Mouse (Mus musculus) bone marrow macrophage, adult 2 months (primary cell): ENCODE measurements around the gene Olfr541. TPM values are rescaled to one million over a fixed set of nuclear protein-coding genes. Genes with fewer than 3 reads are reported as not detected.

ENCODE experiments used
- H3K27ac ChIP-seq: 2 replicates; pipeline ENCODE4 v1.5.1; 2012; ENCODE audit warnings: low read depth, low read length; ENCODE audit not compliant: insufficient read depth
- H3K4me1 ChIP-seq: 2 replicates; pipeline ENCODE4 v1.6.1; 2012; ENCODE audit warnings: low read length; ENCODE audit not compliant: control insufficient read depth, insufficient read depth
- H3K4me3 ChIP-seq: 2 replicates; pipeline ENCODE4 v1.5.1; 2012; ENCODE audit warnings: mild to moderate bottlenecking, low read length, moderate library complexity; ENCODE audit not compliant: insufficient read depth
- CTCF ChIP-seq: IDR thresholded peaks from 2 replicates; pipeline ENCODE4 v1.5.1; 2012; ENCODE audit warnings: low read depth, mild to moderate bottlenecking, low read length, moderate library complexity
- POLR2A ChIP-seq: IDR thresholded peaks from 2 replicates; pipeline ENCODE4 v1.6.1; 2012; ENCODE audit warnings: mild to moderate bottlenecking, low read depth, low read length, borderline replicate concordance
- polyA plus RNA-seq: library from polyadenylated mRNA; stranded (reverse); fragments of >200 nt; gene quantifications from 2 replicates; pipeline ENCODE4 v1.2.4, GENCODE M21; 2012; ENCODE audit not compliant: missing spikeins, insufficient read depth, insufficient read length

Gene Olfr541
- polyA plus RNA-seq, 1 experiment, result not detected

DNA sequence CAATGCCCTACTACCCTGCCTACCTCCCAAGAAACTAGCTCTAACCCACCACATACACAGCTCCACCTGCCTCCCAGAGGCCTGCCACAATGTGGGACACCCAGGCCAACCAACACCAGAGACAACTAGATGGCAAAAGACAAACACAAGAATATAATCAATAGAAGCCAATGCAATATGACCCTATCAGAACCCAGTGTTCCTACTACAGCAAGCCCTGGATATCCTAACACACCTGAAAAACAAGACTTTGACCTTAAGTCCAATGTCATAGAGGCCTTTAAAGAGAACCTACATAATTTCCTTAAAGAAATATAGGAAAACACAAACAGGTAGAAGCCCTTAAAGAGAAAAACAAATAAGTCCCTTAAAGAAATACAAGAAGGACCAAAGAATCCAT is 28.5 kb downstream of the Olfr541 start:
- Histone ChIP-seq H3K27ac (no peak overlapping the region), H3K4me3 (no peak overlapping the region)

GRCm38 (mm10) chr7:140733162-140733561 is 36.1 kb downstream of the Olfr541 start:
- H3K4me1 ChIP-seq, result no peaks in the 10 kb centered on the region
- TF ChIP-seq CTCF, result no peak
- no peak for TF ChIP-seq POLR2A
- no peak overlapping the region for H3K4me3 ChIP-seq
- H3K27ac ChIP-seq, result no peak overlapping the region

More for the DNA sequence above, 28.5 kb downstream of the Olfr541 start:
- TF ChIP-seq CTCF (no peak), POLR2A (no peak)
- no peaks in the 10 kb centered on the region for H3K4me1 ChIP-seq

- H3K4me1 ChIP-seq, result no peaks in the 10 kb centered on the region
- H3K27ac ChIP-seq, result no peak overlapping the region
- H3K4me3 ChIP-seq, result no peak overlapping the region
- TF ChIP-seq POLR2A (no peak), CTCF (no peak)
Measured at GRCm38 (mm10) chr7:140747402-140747801, 50.3 kb downstream of the Olfr541 start.

- Histone ChIP-seq H3K27ac (no peak overlapping the region), H3K4me1 (no peaks in the 10 kb centered on the region), H3K4me3 (no peak overlapping the region)
- no peak for TF ChIP-seq CTCF
- TF ChIP-seq POLR2A, result no peak
Measured at GRCm38 (mm10) chr7:140748116-140748826, 51.2 kb downstream of the Olfr541 start.

DNA sequence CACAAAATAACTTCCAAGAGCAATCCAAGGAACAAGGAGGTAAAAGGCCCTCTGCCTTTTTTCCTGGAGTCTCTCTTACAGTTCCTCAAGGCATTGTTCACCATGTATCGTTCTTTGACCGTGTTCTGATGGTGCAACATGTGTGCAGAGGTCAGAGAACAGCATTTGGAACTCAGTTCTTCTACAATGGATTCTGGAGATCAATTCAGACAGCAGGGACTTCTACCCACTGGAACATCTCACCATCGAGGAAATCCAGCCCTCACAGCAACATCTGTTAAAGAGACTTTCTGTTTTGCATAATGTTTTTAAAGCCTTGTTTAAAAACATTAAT is 51.7 kb downstream of the Olfr541 start:
- H3K27ac ChIP-seq, result no peak overlapping the region
- no peak overlapping the region for H3K4me3 ChIP-seq
- no peak for TF ChIP-seq CTCF
- no peak for TF ChIP-seq POLR2A
- no peaks in the 10 kb centered on the region for H3K4me1 ChIP-seq

DNA sequence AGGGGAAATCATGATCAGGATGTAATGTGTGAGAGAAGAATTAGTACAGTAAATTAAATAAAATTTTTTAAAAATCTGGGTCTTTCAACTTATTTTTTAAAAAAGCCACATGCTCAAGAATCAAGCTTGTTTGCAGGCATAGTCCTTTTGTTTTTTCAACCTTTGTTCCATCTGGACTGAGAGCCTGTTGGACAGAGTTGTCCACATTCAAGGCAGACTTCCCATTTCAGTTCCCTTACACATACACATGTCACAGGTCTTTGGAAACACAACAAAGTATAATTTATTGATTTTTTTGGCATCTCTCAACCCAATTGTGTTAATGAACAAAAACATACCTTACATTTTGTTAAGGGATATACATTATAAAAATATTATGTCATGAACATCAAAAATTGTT is 57.5 kb downstream of the Olfr541 start:
- Histone ChIP-seq H3K4me3 (no peak overlapping the region), H3K27ac (no peak overlapping the region), H3K4me1 (no peaks in the 10 kb centered on the region)
- TF ChIP-seq POLR2A, result no peak
- no peak for TF ChIP-seq CTCF

Other genes starting within 250 kb of the Olfr541 start
- gene Olfr533, start 233.9 kb upstream of the Olfr541 start, polyA plus RNA-seq, result not detected in 2 replicates
- not detected in 2 replicates for gene Olfr535, start 213.1 kb upstream of the Olfr541 start, polyA plus RNA-seq
- 0.15 TPM in 1 of 2 replicates, not detected in the other for gene Olfr536, start 189.9 kb upstream of the Olfr541 start, polyA plus RNA-seq
- gene Olfr538, start 129.4 kb upstream of the Olfr541 start, polyA plus RNA-seq, result not detected in 2 replicates
- not detected in 2 replicates for gene Olfr46, start 96.0 kb upstream of the Olfr541 start, polyA plus RNA-seq
- gene Olfr61, start 68.3 kb upstream of the Olfr541 start, polyA plus RNA-seq, result not detected in 2 replicates
- not detected in 2 replicates for gene Olfr53, start 50.8 kb upstream of the Olfr541 start, polyA plus RNA-seq
- 0.05 TPM in 1 of 2 replicates, not detected in the other for gene Olfr539, start 37.3 kb upstream of the Olfr541 start, polyA plus RNA-seq
- not detected in 2 replicates for gene Olfr45, start 15.3 kb upstream of the Olfr541 start, polyA plus RNA-seq
- gene Cyp2e1, start 66.5 kb downstream of the Olfr541 start, polyA plus RNA-seq, result not detected in 2 replicates
- gene Syce1, start 90.6 kb downstream of the Olfr541 start, polyA plus RNA-seq, result not detected in 2 replicates
- gene Zfp941, start 124.9 kb downstream of the Olfr541 start, polyA plus RNA-seq, result 0.19 and 0.20 TPM in 2 replicates
- gene Urah, start 137.8 kb downstream of the Olfr541 start, polyA plus RNA-seq, result not detected in 2 replicates
- gene Scgb1c1, start 148.3 kb downstream of the Olfr541 start, polyA plus RNA-seq, result not detected in 2 replicates
- not detected in 2 replicates for gene Odf3, start 150.5 kb downstream of the Olfr541 start, polyA plus RNA-seq
- gene Gm45785, start 159.1 kb downstream of the Olfr541 start, polyA plus RNA-seq, result not detected in 2 replicates
- 58.2 and 61.2 TPM in 2 replicates for gene Ric8a, start 159.7 kb downstream of the Olfr541 start, polyA plus RNA-seq
- gene Bet1l, start 160.3 kb downstream of the Olfr541 start, polyA plus RNA-seq, result 21.1 and 29.7 TPM in 2 replicates
- gene Psmd13, start 184.7 kb downstream of the Olfr541 start, polyA plus RNA-seq, result 120 and 121 TPM in 2 replicates
- 16.2 and 20.1 TPM in 2 replicates for gene Sirt3, start 185.0 kb downstream of the Olfr541 start, polyA plus RNA-seq
- 2.2 TPM in 1 of 2 replicates, not detected in the other for gene Cox8b, start 203.2 kb downstream of the Olfr541 start, polyA plus RNA-seq
- not detected in 2 replicates for gene Nlrp6, start 223.6 kb downstream of the Olfr541 start, polyA plus RNA-seq
- gene Pgghg, start 244.1 kb downstream of the Olfr541 start, polyA plus RNA-seq, result 11.5 and 13.8 TPM in 2 replicates